Mouse (Mus musculus) ovary, adult 18-20 months (tissue): ENCODE measurements at regions not wholly inside any gene's neighbourhood (a gene's known extent, or its start where the extent isn't known, plus 50 kb on each side); places are given as distances from the start of the nearest gene placed in this dataset.

Experiments used
- DNase-seq: peaks from one replicate; pipeline ENCODE4 v3.0.0; 2022; ENCODE audit warnings: low spot score, mixed read lengths

DNA sequence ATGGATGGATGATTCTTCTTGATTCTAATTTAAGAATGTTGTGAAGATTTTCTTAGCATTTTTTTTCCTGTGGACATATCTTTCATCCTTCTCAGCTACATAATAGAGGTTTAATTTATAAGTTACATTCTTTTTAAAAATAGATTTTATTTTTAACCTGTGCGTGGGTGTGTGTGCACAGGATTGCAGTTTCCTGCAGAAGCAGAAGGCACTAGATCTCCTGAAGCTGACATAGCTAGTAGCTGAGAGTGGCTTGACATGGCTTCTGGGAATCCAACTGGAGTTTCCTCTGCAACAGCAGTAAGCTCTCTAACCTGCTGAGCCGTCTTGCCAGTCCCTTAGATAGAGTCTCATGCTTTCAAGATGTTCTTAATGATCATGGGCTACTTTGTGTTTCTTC lies 377.5 kb downstream of the Lrriq3 start:
- DNase-seq, result no peak

DNA sequence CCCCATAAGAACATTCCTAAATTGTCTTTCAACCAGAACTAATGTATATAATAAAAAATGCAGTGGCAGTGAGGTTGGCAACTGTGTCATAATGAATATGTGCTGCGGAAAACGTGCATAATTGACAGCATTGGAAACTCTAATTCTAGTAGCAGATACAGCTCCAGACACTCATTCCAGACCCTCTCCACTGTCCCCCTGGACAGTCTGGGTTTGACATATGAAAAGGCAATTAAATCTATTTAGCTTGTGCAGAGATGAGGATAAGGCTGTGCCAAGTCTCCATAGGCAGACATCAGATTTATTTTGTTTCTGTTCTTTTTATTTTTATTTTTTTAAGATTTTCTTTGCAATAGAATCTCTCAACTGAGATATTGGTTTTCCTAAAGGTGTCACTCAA lies 392.3 kb downstream of the Lrriq3 start:
- no peak for DNase-seq

DNA sequence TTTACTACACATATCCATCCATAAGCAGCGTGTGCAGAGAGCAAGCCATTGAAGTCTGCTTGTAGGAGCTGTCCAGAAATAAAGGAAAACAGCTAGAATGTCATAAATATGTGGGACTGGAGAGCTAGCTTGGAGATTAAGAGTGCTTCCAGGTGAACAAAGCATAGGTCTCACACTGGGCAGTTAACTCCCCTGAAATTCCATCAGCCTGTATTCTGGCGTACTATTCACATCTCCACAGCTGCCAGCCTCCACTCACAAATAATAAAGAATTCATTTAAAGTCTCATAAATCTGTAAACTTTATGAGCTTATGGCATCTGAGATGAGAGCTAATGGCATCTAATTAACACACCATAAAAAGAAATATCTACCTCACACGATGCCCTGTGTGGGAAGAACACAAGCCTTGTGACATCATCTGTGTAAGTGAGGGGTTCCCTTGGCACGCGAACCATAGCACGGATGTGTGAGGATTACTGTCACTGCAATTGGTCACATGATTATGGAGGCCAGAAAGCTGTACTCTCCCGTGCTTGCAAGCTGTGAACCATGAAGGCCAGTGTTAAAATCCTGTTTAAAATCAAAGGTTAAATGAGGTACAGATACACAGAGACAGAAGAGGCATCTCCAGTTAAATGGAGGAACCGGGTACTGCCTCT lies 394.8 kb downstream of the Lrriq3 start:
- no peak for DNase-seq

DNA sequence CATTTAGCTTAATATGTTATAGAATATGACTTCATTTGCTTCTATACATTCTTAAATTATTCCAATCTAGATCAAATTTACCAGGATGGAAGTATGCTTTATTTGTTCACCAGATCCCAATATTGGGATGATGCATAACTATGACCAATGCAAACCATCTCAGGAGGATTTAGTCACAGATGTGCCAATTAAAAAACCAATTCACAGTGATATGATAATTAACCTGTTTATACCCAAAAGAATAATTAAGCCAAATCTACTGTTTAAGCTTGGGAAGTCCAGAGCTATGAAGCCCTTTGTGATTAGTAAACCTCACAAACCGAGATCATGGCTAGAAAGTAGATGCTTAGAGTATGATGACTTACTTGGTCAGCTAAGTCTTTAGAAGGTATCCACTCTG lies 397.4 kb downstream of the Lrriq3 start:
- no peak for DNase-seq

DNA sequence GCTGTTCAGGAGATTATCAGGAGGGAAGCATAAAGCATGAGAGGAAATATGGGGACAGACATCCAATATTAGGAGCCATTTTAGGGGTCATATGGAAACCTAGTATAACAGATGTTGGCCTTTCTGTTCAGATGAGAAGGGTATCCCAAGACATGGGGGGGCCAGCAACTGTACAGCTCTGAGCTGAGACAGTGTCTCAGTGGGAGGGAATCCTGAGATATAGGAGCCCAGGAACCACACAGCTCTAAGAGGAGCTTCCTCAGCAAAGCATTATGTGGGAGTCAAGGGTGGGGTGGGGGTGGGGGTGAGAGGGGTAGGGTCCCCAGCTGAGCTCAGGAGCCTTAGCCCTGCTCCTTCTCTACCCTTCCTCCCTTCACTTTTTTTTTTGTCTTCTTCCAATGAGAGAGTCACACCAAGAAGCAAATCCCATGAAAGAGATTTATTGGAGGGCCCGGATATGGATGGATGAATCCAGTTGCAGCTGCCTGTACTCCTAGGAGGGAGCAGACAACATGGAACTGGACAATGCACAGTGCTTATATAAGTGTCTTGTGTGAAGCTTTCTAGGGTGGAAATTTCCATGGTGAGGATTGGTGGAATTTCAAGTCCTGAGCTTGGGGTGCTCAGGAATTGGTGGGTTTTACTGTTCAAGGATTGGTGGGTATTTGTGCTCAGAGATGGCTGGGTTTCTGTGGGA lies 417.1 kb downstream of the Lrriq3 start:
- DNase-seq, result no peak

DNA sequence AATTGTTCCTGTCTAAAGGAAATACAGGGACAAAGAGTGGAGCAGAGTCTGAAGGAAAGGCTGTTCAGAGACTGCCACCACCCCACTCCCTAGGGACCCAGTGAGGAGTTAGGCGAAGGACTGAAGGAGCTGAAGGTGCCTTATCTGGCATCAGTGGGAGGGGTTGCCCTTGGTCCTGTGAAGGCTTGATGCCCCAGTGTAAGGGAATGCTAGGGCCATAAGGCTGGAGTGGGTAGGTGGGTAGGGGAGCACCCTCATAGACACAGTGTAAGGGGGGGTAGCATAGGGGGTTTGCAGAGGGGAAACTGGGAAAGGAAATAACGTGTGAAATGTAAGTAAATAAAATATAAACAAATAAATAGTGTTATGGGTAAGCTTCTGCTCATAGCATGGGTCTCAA lies 420.7 kb downstream of the Lrriq3 start:
- DNase-seq, result no peak

DNA sequence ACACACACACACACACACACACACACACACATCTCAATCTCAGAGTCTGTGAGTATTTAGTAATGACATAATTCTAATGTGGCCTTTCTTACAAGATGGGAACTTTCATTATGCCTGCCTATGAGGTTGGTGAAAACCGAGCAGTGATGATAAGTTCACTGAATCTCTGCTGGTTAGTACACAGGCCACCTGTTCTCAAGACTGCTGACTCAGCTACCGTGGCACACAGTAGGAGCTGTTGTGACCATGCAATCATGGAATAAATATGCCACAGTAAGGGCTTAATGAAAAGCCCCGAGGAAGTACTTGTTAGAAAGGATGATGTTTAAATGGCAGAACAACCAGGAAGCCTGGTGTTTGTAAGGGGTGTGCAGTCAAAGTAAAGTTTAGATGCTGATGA lies 436.1 kb downstream of the Lrriq3 start:
- DNase-seq, result no peak

DNA sequence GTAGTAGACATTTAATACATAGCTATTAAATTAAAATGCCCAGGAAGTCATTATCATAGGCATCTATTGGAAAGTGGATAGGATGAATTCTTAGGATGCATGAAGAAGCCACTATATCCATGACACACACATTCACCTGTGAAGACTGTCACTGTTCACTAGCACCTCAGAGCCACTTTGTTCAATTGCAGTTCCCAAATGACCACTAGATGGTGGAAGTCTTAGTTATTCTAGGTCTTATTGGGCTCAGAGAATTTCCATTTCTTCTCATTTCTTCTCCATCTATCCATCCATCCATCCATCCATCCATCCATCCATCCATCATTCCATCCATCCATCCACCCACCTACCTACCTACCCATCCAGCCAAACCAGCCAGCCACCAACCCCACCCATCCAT lies 437.6 kb downstream of the Lrriq3 start:
- DNase-seq, result no peak

DNA sequence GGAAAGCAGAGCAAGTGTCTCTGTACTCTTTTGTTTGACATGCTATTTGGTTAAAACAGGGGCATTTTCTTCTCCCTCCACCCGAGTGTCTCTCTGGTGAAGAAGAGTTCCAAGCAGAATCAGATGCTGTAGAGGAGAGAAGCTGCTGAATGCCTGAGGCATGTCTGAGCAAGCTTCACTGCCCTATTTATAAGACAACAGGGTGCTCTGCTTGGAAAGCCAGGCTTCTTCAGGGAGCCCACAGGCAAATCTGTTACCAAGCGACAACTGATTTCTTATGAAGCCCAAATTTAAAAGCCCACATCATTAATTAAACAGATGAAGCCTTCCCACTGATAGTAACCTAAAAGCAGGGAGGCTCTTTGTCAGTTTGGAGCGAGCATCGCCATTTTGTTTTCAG lies 438.8 kb downstream of the Lrriq3 start:
- DNase-seq, result no peak

DNA sequence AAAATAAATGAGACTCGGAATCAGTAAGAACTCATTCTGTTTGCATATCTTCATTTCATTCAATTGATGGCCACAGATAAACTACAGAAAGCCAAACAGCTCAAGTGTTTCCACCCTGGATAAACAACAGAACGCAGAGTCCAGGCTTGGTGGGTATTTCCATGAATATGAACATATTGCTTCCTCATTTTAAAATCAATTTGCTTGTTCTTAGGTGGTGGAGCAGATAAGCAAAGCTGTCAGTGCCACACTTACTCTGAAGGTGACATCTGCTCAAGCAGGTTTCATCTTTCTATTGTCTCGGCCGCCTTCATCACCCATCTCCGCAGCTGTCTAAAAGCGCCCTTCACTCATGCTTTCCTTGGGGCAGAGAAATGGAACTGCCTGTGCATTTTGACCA lies 455.0 kb downstream of the Lrriq3 start:
- DNase-seq, result no peak

DNA sequence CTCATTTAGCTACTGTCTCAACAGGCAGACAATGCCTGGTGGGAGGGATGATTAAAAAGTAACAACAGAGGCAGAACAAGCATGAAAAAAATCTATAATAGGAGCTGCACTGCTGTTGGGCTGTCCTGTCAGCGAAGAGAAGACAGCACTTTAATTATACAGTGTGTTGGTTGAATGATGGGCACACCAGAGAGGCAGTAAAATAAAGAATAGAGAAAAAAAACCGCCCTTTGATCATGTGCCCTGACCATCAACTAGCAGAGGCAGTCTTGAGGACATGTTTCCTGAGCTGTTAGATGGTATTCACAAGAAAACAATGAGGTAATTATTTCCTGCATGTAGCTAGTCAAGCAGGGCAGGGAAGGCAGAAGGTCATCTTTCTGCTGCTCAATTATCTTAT lies 483.9 kb downstream of the Lrriq3 start:
- no peak for DNase-seq

DNA sequence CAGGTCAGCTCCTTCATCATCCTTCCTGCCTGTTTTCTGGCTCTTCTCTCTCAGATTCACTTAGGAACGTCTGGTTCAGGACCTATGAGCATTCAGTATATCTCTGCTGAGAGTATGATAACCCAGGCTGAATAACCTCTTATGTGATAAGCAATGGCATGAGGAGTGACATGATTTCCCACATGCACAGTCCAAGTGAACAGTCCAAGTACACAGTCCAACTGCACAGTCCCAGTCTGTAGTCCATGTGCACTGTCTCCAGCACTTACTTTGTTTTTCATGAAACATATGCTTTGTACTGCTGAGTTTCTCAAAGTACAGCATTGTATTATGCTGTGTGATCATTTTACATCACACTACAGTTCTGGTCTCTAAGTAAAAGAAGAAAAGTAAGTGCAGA lies 510.8 kb downstream of the Lrriq3 start:
- no peak for DNase-seq
